Mouse (Mus musculus) adrenal gland, postnatal 10 days (tissue): Measurements from ENCODE around the gene Acoxl. TPM values are rescaled to one million over a fixed set of nuclear protein-coding genes. Genes with fewer than 3 reads are reported as not detected.

ENCODE experiments used
- DNase-seq: peaks from one replicate; pipeline ENCODE4 v3.0.0; 2021; ENCODE audit warnings: mixed read lengths
- total RNA-seq, 2 experiments: library from RNA; stranded (reverse); gene quantifications; 2 replicates each; pipeline ENCODE4 v1.2.3; 2021

Gene Acoxl
- total RNA-seq, 2 experiments from 2014 or later = 0.18 to 0.45 TPM

DNA sequence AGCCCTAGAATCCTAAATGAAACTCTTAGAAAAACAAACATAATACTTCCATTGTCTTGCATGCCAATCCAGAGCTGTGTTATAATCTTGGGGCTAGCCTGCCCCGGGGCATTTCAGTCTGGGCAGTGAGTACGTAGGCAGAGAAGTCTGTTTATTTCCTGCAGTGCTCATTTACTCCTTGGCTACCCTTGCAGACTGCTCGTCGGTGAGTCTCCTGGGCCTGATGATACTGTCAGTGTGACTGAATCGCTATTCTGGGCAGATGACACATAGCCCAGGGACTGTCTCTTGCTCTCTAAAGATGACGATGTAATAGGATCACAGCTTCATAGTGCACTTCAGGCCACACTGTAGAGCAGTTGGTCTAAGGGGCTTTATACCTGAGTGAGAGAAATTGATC is 56.2 kb downstream of the Acoxl start:
- no peak for DNase-seq

GRCm38 (mm10) chr2:127897718-127898117 is 59.0 kb downstream of the Acoxl start:
- no peak for DNase-seq

DNA sequence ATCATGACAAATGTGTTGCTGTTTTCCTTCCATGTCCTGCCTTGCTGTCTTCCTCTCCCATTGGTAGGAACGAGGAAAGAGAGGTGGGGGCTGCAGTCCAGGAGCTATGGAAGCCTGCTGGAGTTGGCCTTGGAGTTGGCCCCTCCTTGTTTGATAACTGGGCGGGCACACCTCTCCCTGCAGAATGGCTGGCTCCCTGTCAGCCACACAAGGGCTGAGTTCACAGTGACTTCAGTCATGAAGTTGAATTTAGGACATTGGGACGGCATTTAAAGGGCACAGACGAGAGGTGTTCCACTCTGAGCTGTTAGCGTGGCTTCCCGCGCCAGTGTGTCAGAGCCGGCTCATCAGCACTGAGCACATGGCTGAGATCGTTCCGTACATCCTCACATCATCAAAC is 66.2 kb downstream of the Acoxl start:
- no peak for DNase-seq

DNA sequence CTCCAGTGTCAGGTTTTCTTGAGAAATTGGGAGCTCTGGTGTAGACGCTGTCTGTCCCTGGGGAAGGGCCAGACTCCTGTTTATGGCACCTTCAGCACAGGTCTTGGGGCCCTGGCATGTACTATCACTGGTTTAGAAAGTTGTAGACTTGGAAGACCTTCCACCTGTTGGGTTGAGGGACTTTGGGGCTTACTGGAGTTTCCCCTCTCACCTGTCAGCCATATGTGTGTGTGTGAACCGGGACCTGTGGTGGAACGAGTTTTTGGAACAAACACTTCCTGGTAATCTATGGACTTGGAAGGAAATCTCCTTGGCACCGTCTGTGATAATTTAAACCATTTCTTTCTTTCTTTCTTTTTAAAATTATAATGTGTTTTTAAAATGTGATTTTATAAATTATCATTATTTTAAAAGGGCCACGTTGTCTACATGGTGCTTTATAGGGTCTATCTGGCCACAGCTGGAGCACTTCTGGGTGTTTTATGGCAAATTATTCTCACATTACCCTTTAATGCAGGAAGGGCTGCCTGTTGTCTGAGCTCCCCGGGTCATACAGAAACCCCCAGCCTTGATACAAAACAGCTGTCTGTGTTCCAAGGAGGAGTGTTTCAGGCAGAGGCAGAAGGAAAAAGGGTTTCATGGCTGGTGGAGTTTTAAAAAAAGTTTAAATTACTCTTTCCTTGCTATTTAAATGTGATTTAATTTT is 68.5 kb downstream of the Acoxl start:
- DNase-seq = no peak

DNA sequence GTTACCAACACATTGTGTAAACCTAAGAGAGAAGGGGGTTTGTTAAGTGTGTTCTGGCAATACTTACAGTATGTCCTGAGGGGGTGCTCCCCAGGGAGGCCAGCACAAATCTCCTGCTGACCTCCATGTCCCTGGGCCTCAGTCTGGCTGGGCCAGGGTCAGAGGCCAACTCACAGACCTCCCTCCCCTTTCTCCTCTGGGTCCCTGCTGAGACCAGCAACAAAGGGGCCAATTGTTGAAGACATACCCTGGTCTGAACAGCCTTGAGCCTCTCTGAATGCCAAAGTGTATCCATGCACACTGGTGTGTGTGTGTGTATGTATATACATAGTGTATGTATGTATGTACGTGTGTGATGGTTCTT is 69.0 kb downstream of the Acoxl start:
- DNase-seq = no peak

GRCm38 (mm10) chr2:127908881-127909280 is 70.2 kb downstream of the Acoxl start:
- DNase-seq = no peak

GRCm38 (mm10) chr2:127909790-127910189 is 71.1 kb downstream of the Acoxl start:
- no peak for DNase-seq

GRCm38 (mm10) chr2:127911579-127911978 is 72.9 kb downstream of the Acoxl start:
- DNase-seq = no peak

DNA sequence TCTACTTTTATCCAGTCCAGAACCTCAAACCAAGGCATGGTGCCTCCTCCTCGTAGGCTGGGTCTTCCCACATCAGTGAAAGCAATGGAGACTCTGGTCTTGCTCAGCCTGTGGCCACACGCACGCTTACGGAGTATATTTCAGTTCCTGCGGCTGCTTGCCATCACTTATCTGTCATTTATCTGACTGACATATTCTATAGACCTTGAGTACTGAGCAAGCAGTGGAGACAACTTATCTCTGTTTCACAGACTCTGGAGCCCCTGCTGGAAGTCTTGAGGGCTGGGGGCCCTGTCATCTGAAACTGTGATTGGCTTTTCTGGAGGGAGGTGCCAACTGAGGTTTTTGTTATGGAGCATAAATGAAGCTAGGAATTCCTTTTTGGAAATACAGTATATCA is 75.4 kb downstream of the Acoxl start:
- DNase-seq = no peak

DNA sequence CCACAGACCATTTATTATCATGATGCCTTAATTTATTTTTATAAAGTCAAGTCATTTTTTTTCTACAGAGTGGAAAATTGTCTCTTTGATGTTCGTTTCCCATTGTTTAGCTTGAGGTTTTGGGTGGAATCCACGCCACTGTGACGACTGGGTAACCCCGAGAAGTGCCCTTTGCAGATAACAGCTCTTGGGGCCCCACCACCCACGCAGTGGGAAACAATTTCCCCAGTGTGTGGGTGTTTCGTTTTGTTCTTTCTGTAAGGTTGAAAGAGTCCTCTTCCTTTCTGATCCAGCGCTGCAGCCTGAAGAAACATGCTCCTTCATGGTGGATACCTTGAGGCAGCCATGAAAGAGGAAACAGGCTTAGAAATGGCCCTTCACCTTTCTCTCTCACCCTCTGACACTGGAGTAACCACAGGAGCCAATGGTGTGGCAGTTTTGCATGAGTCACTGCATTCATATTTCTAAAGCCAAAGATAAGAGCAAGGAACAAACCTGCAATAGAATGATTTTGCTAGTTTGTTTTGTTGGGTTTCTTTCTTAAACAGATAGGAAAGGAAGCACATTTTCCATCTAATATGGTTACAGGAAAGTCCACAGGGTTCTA is 78.2 kb downstream of the Acoxl start:
- DNase-seq = no peak

- no peak for DNase-seq
These were observed 81.1 kb downstream of the Acoxl start for GRCm38 (mm10) chr2:127919740-127920139.

DNA sequence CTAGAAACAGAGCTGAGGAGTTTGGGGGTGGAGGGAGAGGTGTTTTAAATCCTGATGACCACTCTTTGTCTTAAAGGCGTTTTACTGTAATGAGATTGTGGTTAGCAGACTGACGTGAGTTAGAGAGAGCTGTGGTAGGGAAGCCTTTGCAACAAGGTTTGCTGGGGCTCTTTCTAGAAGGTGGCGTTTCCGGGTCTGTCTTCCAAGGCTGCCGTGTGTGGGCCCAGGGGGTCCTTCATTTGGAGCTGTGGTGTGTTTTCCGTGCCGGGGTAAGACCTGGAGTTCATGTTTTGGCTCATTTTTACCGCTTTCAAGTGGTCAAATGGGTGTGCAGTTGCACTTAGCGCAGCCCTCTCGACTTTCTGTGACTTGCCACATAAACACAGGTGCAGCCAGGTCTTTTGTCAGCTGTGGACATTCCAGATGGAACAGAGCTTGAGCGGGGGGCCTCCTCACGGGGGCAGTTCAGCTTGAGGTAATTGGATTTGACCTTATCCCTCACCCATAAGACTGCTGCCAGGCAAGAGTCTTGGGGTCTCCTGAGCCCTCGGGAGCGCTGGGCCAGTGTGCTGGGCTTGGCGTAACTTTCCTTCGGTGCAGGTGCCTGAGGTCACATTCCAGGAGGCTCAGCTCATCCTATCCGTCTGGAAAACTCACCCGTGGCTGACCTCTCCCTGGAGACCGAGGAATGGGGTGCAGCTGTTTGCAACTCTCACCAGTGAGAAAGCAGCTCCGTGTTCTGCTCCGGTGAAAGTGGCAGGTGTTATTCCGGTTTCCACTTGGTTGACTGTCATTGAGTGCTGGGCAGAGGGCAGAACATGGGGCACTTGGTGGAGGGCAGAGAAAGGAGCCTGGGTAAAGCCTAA is 83.6 kb downstream of the Acoxl start:
- DNase-seq = no peak

- DNase-seq = no peak
These were observed 84.5 kb downstream of the Acoxl start for GRCm38 (mm10) chr2:127923077-127923680.

GRCm38 (mm10) chr2:127926679-127927324 is 88.1 kb downstream of the Acoxl start:
- DNase-seq = no peak

DNA sequence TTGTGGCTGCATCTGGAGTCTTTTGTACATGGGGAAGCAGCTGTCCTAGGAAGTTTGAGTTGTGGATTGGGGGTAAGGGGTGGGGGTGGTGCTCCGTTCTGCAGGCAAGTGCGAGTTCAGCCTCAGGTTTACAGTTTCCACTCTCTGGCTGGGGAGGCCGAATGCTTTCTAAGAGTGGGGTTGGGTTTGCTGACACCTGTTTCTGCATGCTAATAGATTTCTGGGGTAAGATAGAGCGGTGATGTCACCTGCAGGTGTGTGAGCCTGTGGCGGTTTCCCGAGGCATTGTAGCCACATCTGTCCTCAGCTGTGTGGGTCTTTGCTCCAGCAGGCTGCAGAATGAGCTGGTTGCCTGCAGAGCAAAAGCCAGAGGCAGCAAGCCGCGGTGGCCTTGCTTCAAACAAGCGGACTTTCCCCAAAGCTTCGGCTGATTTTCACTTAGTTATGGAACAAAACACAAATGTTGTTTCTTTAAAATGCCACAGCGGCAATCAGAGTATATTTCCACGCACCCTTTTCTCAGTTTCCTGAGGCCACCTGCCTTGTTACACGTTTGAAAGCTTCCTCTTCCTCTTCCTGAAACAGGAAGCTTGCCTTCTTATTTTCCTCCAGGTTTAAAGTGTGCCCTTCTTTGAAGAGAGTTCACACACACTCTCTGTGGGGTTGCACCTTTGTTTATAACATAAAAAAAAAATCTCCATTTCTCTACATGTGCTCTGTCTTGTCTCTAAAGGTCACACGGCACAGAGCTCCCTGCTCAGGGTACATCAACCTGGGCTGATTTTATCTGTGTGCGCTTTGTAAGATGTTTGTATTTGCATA is 89.0 kb downstream of the Acoxl start:
- DNase-seq = no peak

DNA sequence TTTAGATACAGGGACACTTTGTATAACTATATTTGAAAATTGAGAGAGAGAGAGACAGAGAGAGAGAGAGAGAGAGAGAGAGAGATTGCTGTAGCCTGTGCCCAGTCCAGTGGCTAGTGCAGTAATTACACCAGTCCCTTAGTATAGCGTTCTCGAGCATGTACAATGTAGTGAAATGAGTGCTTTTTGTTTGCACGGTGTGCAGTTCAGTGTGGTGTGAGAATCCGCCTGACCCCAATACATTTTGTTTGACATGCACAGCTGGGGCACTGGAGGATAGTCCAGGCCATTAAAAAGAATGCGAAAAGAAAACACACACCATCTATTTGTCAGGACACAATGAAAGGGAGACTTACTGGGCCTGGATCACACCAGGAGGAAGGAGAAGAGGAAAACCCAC is 89.6 kb downstream of the Acoxl start:
- no peak for DNase-seq

DNA sequence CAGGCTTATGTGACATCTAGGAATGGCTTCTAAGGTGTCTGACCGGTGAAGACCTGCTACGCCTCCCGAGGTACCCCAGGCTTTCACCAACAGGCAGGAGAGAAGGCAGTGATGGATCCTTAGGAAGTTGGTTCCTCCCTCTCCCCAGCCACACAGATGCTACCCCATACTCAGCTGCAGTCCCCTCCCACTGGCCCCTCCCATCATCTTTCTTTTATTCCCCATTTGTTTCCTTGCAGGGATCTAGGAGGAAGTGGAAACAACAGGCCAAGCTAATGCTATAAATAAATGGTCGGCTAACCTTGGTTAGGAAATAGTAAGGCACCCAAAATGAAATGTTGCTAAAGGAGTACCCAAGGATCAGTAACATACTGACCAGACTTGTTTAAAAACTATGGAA is 90.2 kb downstream of the Acoxl start:
- no peak for DNase-seq

DNA sequence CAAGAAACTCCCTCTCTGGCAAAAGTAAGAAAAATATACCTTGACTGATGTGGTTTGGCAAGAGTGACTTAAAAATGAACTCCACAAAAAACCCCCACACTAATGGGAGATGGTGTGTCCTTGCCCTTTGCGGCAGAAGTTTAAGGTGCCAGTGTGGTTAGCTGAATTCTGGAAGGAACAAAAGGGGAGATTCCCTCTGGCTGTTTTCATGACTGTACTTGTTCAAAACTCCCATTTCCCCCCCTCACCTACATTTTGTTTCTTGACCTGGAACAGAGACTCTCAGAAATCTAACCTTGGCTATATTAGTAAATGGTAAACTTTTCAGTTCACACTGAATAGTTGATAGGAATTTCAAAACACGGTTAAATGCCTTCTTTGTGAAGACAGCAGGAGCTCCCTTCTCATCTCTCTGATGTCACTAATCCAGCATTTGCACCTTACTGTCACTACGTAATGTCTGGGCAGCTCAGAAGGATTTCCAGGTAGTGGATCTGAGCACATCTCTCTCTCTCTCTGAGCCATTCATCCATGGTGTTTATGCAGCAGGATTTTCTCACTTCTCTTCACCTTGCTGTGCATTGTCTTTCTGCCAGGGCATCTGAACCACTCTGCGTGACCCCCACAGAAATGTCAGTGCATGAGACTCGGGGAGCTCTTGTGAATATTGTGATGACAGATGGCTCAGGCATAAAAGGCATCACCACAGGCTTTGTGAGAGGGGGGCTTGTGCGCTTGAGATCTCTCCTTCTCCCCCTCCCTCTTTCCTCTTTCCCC is 91.5 kb downstream of the Acoxl start:
- DNase-seq = no peak

GRCm38 (mm10) chr2:127931576-127931975 is 92.9 kb downstream of the Acoxl start:
- no peak for DNase-seq

- no peak for DNase-seq
These were observed 94.9 kb downstream of the Acoxl start for GRCm38 (mm10) chr2:127933531-127933931.

- DNase-seq = no peak
These were observed 98.4 kb downstream of the Acoxl start for GRCm38 (mm10) chr2:127937079-127937478.
